Mouse (Mus musculus): Measurements from ENCODE around the gene Mta3. TPM values are rescaled to one million over a fixed set of nuclear protein-coding genes. Genes with fewer than 3 reads are reported as not detected.

The Mta3 gene
- total RNA-seq, 1 experiment, result 52.8 TPM

DNA sequence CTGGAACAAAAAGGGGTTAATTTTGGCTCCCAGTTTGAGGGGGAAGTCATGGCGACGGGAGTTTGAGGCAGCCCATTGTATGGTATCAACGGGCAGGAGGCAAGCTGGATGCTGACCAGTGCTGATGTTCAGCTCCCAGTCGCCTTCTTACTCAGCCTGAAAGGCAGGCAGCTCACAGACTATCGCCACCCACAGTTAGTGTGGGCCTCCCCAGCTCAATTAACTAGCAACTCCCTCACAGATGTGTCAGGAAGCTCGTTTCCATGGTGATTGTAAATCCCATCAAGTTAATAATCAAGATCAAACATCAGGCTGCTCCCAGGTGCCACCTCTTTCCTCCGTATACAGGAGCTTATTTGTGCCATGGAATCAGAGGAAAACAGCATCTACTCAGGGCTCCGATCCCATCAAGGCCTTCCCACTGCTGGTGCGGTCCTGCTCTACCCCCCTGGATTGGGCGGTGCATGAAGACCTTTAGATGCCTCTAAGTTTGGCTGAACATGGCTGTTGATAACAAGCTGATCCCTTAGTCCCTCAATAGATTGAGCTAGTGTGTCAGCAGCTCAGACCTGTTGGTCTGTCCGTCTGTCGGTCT, 143.2 kb downstream of the Mta3 start:
- no peak overlapping the region for H3K27ac ChIP-seq (ENCODE audit: insufficient read depth, low read depth, low read length, poor library complexity, severe bottlenecking)
- H3K4me1 ChIP-seq (ENCODE audit: control insufficient read depth in 2 of 2, insufficient read depth in 2 of 2, low read length in 2 of 2, poor library complexity in 1 of 2), result peaks cover 2 to 16% of the 10 kb centered on the region in 2 experiments; a peak in 3 of 4 replicates
- H3K9me3 ChIP-seq (ENCODE audit: control insufficient read depth, insufficient read depth, low read depth, low read length), result no peaks in the 10 kb centered on the region
- TF ChIP-seq HCFC1 (IDR thresholded peaks at IDR 0.05; ENCODE audit: borderline replicate concordance, insufficient read depth, low read length), result no peak
- TF ChIP-seq MAFK (IDR thresholded peaks at IDR 0.05; ENCODE audit: insufficient read depth, low read depth, low read length), result no peak
- H3K4me3 ChIP-seq (ENCODE audit: insufficient read depth in 1 of 2, low read depth in 1 of 2, low read length in 2 of 2, poor library complexity in 1 of 2, severe bottlenecking in 1 of 2), result no peak overlapping the region
- no peaks in the 10 kb centered on the region for H3K36me3 ChIP-seq (ENCODE audit: control insufficient read depth, insufficient read depth, low read length, poor library complexity, severe bottlenecking)
- in situ Hi-C loops (cut with MboI; ENCODE audit: low sequenced_read_pairs in 2 of 2, unreplicated experiment in 2 of 2), result loop anchor here in 1 of 2 experiments (25.0 kb wide), 1 partner anchor 562 kb away; no protein-coding TSS in a partner anchor
- no peak for DNase-seq (ENCODE audit: low read depth, low spot score)
- H3K9ac ChIP-seq (ENCODE audit: insufficient read depth, low read depth, low read length, poor library complexity, severe bottlenecking), result no peak overlapping the region

GRCm38 (mm10) chr17:83849717-83850116, 143.8 kb downstream of the Mta3 start:
- TF ChIP-seq MAFK (IDR thresholded peaks at IDR 0.05; ENCODE audit: insufficient read depth, low read depth, low read length), result no peak
- TF ChIP-seq ZC3H11A (IDR thresholded peaks at IDR 0.05; ENCODE audit: borderline replicate concordance, low read depth, low read length), result no peak
- TF ChIP-seq ZNF384 (IDR thresholded peaks at IDR 0.05; ENCODE audit: low read depth, low read length), result no peak
- TF ChIP-seq HCFC1 (IDR thresholded peaks at IDR 0.05; ENCODE audit: borderline replicate concordance, insufficient read depth, low read length), result no peak
- TF ChIP-seq CHD2 (IDR thresholded peaks at IDR 0.05; ENCODE audit: low read depth, low read length), result no peak
- Histone ChIP-seq H3K27ac (ENCODE audit: insufficient read depth, low read depth, low read length, poor library complexity, severe bottlenecking) (no peak overlapping the region), H3K9me3 (ENCODE audit: control insufficient read depth, insufficient read depth, low read depth, low read length) (no peaks in the 10 kb centered on the region), H3K4me1 (ENCODE audit: control insufficient read depth in 2 of 2, insufficient read depth in 2 of 2, low read length in 2 of 2, poor library complexity in 1 of 2) (peaks cover 2 to 17% of the 10 kb centered on the region in 2 experiments; a peak in 3 of 4 replicates), H3K4me3 (ENCODE audit: insufficient read depth in 1 of 2, low read depth in 1 of 2, low read length in 2 of 2, poor library complexity in 1 of 2, severe bottlenecking in 1 of 2) (no peak overlapping the region), H3K9ac (ENCODE audit: insufficient read depth, low read depth, low read length, poor library complexity, severe bottlenecking) (no peak overlapping the region), H3K36me3 (ENCODE audit: control insufficient read depth, insufficient read depth, low read length, poor library complexity, severe bottlenecking) (no peaks in the 10 kb centered on the region)
- in situ Hi-C loops (cut with MboI; ENCODE audit: low sequenced_read_pairs in 2 of 2, unreplicated experiment in 2 of 2), result loop anchor here (10.0 to 25.0 kb wide), 3 partner anchors 225 to 575 kb away; no protein-coding TSS in a partner anchor
- no peak for DNase-seq (ENCODE audit: low read depth, low spot score)

DNA sequence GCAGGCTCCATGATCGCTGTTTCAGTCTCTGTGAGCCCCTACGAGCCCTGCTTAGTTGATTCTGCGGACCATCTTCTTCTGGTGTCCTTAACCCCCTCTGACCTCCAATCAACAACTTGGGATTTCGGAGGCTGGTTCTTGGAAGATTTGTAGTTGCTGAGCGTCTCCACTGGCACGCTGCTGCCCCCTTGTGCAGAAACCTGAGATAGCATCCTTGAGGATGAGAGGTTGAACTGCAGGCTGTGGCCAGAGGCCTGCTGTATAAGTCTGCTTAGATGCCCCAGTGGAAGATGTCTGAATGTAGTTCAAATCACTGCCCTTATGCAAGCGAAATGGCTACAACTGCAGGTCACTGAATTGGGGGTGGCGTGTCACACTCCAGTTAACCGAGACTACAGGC, 144.5 kb downstream of the Mta3 start:
- DNase-seq (ENCODE audit: low read depth, low spot score), result peak; percentile 94
- no peaks in the 10 kb centered on the region for H3K36me3 ChIP-seq (ENCODE audit: control insufficient read depth, insufficient read depth, low read length, poor library complexity, severe bottlenecking)
- no peaks in the 10 kb centered on the region for H3K9me3 ChIP-seq (ENCODE audit: control insufficient read depth, insufficient read depth, low read depth, low read length)
- H3K9ac ChIP-seq (ENCODE audit: insufficient read depth, low read depth, low read length, poor library complexity, severe bottlenecking), result no peak overlapping the region; the same call in 1 of the 2 replicates
- in situ Hi-C loops (cut with MboI; ENCODE audit: low sequenced_read_pairs in 2 of 2, unreplicated experiment in 2 of 2), result loop anchor here in 1 of 2 experiments (10.0 kb wide), 2 partner anchors 226 to 576 kb away; no protein-coding TSS in a partner anchor
- TF ChIP-seq HCFC1 (IDR thresholded peaks at IDR 0.05; ENCODE audit: borderline replicate concordance, insufficient read depth, low read length) (no peak), ZNF384 (IDR thresholded peaks at IDR 0.05; ENCODE audit: low read depth, low read length) (no peak), ZC3H11A (IDR thresholded peaks at IDR 0.05; ENCODE audit: borderline replicate concordance, low read depth, low read length) (peak; percentile 90; the same call in 1 of the 2 replicates)
- peaks cover 2 to 17% of the 10 kb centered on the region in 2 experiments; a peak in 3 of 4 replicates for H3K4me1 ChIP-seq (ENCODE audit: control insufficient read depth in 2 of 2, insufficient read depth in 2 of 2, low read length in 2 of 2, poor library complexity in 1 of 2)
- H3K4me3 ChIP-seq (ENCODE audit: insufficient read depth in 1 of 2, low read depth in 1 of 2, low read length in 2 of 2, poor library complexity in 1 of 2, severe bottlenecking in 1 of 2), result peak overlapping the region; percentile 31 to 49; a peak in 2 of 4 replicates
- no peak overlapping the region for H3K27ac ChIP-seq (ENCODE audit: insufficient read depth, low read depth, low read length, poor library complexity, severe bottlenecking)

GRCm38 (mm10) chr17:83850864-83851263, 144.9 kb downstream of the Mta3 start:
- Histone ChIP-seq H3K4me3 (ENCODE audit: insufficient read depth in 1 of 2, low read depth in 1 of 2, low read length in 2 of 2, poor library complexity in 1 of 2, severe bottlenecking in 1 of 2) (no peak overlapping the region), H3K9me3 (ENCODE audit: control insufficient read depth, insufficient read depth, low read depth, low read length) (no peaks in the 10 kb centered on the region), H3K9ac (ENCODE audit: insufficient read depth, low read depth, low read length, poor library complexity, severe bottlenecking) (no peak overlapping the region), H3K27ac (ENCODE audit: insufficient read depth, low read depth, low read length, poor library complexity, severe bottlenecking) (no peak overlapping the region), H3K36me3 (ENCODE audit: control insufficient read depth, insufficient read depth, low read length, poor library complexity, severe bottlenecking) (no peaks in the 10 kb centered on the region), H3K4me1 (ENCODE audit: control insufficient read depth in 2 of 2, insufficient read depth in 2 of 2, low read length in 2 of 2, poor library complexity in 1 of 2) (peaks cover 2 to 15% of the 10 kb centered on the region in 2 experiments; a peak in 3 of 4 replicates)
- no peak for DNase-seq (ENCODE audit: low read depth, low spot score)
- TF ChIP-seq CHD2 (IDR thresholded peaks at IDR 0.05; ENCODE audit: low read depth, low read length) (no peak), ZNF384 (IDR thresholded peaks at IDR 0.05; ENCODE audit: low read depth, low read length) (no peak), MAFK (IDR thresholded peaks at IDR 0.05; ENCODE audit: insufficient read depth, low read depth, low read length) (no peak), HCFC1 (IDR thresholded peaks at IDR 0.05; ENCODE audit: borderline replicate concordance, insufficient read depth, low read length) (no peak), ZC3H11A (IDR thresholded peaks at IDR 0.05; ENCODE audit: borderline replicate concordance, low read depth, low read length) (no peak)
- in situ Hi-C loops (cut with MboI; ENCODE audit: low sequenced_read_pairs in 2 of 2, unreplicated experiment in 2 of 2), result loop anchor here in 1 of 2 experiments (10.0 kb wide), 2 partner anchors 226 to 576 kb away; no protein-coding TSS in a partner anchor
